Mouse (Mus musculus): ENCODE measurements at regions not wholly inside any gene's neighbourhood (a gene's known extent, or its start where the extent isn't known, plus 50 kb on each side); places are given as distances from the start of the nearest gene placed in this dataset.

- no peak for TF ChIP-seq POLR2A (IDR thresholded peaks at IDR 0.05; ENCODE audit: insufficient read depth, low read depth, low read length)
- TF ChIP-seq CTCF (IDR thresholded peaks at IDR 0.05) = no peak
- TF ChIP-seq EP300 (IDR thresholded peaks at IDR 0.05; ENCODE audit: insufficient read depth, low read depth, low read length) = no peak
These were observed 217.5 kb downstream of the Pten start for GRCm38 (mm10) chr19:32974778-32975240.
